Mouse (Mus musculus) CD4-positive, CD25-positive, alpha-beta regulatory T cell (primary cell): ENCODE data around the gene Tbx3. TPM values are rescaled to one million over a fixed set of nuclear protein-coding genes. Genes with fewer than 3 reads are reported as not detected.

ENCODE experiments used
- polyA plus RNA-seq: library from polyadenylated mRNA; unstranded; fragments of 100-300 nt; shearing (Covaris generic); gene quantifications from one replicate; pipeline ENCODE4 v1.2.1, GENCODE M21; 2017

Gene Tbx3
- polyA plus RNA-seq: 0.06 TPM

GRCm38 (mm10) chr5:119670566-119671108 is at the start of gene Tbx3:
Tbx3 (plus strand) TSS chr5:119670669.

Other genes starting within 250 kb of the Tbx3 start
- not detected for gene Tbx5, start 162.0 kb downstream of the Tbx3 start, polyA plus RNA-seq